Mouse (Mus musculus): ENCODE measurements at regions not wholly inside any gene's neighbourhood (a gene's known extent, or its start where the extent isn't known, plus 50 kb on each side); places are given as distances from the start of the nearest gene placed in this dataset.

- no peak overlapping the region for H3K4me3 ChIP-seq (ENCODE audit: control insufficient read depth, low read depth, low read length)
- H3K27me3 ChIP-seq (ENCODE audit: control insufficient read depth, insufficient read depth, low read length) = no peaks in the 10 kb centered on the region
- H3K27ac ChIP-seq (ENCODE audit: control insufficient read depth, insufficient read depth, low read depth, low read length) = no peak overlapping the region
- H3K4me1 ChIP-seq (ENCODE audit: control insufficient read depth, insufficient read depth, low read length) = no peaks in the 10 kb centered on the region
- no peaks in the 10 kb centered on the region for H3K36me3 ChIP-seq (ENCODE audit: control insufficient read depth, insufficient read depth, low read length)
- TF ChIP-seq CTCF (IDR thresholded peaks at IDR 0.05; ENCODE audit: control insufficient read depth, insufficient read depth, insufficient replicate concordance, low read depth, low read length) (no peak), POLR2A (IDR thresholded peaks at IDR 0.05; ENCODE audit: control insufficient read depth, low read depth, low read length) (no peak)
Measured at GRCm38 (mm10) chr1:23207024-23207423, 105.0 kb upstream of the 4933415F23Rik start.

DNA sequence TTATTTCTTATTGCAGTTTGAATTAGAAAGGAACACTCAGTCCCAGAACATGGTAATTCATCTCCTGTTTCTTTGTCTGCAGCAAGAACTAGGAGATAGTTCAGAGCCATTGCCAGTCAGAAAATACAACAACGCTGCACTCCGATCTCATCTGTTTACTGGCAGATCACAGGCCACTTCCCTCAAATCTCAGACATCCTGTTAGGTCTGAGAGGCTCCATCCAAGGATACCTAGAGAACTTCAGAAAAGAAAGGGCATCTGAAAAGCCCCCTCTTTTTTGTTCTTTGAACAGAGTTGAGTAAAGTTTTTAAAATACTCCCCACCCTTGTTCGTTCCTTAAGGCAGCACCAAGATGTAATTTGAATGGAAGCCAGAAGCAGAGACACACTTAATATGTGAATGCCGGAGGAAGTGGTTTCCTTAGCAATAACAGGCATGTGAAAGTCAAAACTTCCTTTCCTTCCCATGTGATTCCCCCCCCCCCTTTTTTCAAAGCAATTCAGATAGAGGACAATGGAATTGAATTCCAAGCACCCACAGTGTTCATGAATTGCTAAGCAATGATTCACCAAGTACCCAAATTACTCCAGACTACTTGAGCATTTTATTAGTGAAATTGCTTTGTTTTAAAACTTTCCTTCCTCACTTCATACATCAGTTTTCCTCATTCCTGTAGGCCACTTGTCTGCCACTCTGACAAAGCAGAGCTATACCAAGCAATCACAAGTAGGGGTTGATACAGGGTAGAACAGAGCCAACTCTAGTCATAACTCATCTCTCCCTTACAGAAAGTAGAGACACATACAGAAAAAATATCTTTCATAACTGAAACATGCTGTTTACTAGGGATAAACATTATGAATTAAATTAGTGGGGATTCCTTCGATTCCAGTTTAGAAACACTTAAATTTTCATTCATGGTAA, 100.7 kb upstream of the 4933415F23Rik start:
- Histone ChIP-seq H3K4me1 (ENCODE audit: control insufficient read depth, insufficient read depth, low read length) (no peaks in the 10 kb centered on the region), H3K27ac (ENCODE audit: control insufficient read depth, insufficient read depth, low read depth, low read length) (peak overlapping the region; percentile 72), H3K36me3 (ENCODE audit: control insufficient read depth, insufficient read depth, low read length) (no peaks in the 10 kb centered on the region), H3K27me3 (ENCODE audit: control insufficient read depth, insufficient read depth, low read length) (no peaks in the 10 kb centered on the region), H3K4me3 (ENCODE audit: control insufficient read depth, low read depth, low read length) (no peak overlapping the region)
- TF ChIP-seq CTCF (IDR thresholded peaks at IDR 0.05; ENCODE audit: control insufficient read depth, insufficient read depth, insufficient replicate concordance, low read depth, low read length) (no peak), POLR2A (IDR thresholded peaks at IDR 0.05; ENCODE audit: control insufficient read depth, low read depth, low read length) (no peak)

- H3K27me3 ChIP-seq (ENCODE audit: control insufficient read depth, insufficient read depth, low read length) = no peaks in the 10 kb centered on the region
- peak overlapping the region; percentile 57 for H3K27ac ChIP-seq (ENCODE audit: control insufficient read depth, insufficient read depth, low read depth, low read length)
- H3K4me1 ChIP-seq (ENCODE audit: control insufficient read depth, insufficient read depth, low read length) = no peaks in the 10 kb centered on the region
- no peaks in the 10 kb centered on the region for H3K36me3 ChIP-seq (ENCODE audit: control insufficient read depth, insufficient read depth, low read length)
- H3K4me3 ChIP-seq (ENCODE audit: control insufficient read depth, low read depth, low read length) = no peak overlapping the region
- no peak for TF ChIP-seq CTCF (IDR thresholded peaks at IDR 0.05; ENCODE audit: control insufficient read depth, insufficient read depth, insufficient replicate concordance, low read depth, low read length)
- TF ChIP-seq POLR2A (IDR thresholded peaks at IDR 0.05; ENCODE audit: control insufficient read depth, low read depth, low read length) = no peak
Measured at GRCm38 (mm10) chr1:23200460-23200859, 98.4 kb upstream of the 4933415F23Rik start.

DNA sequence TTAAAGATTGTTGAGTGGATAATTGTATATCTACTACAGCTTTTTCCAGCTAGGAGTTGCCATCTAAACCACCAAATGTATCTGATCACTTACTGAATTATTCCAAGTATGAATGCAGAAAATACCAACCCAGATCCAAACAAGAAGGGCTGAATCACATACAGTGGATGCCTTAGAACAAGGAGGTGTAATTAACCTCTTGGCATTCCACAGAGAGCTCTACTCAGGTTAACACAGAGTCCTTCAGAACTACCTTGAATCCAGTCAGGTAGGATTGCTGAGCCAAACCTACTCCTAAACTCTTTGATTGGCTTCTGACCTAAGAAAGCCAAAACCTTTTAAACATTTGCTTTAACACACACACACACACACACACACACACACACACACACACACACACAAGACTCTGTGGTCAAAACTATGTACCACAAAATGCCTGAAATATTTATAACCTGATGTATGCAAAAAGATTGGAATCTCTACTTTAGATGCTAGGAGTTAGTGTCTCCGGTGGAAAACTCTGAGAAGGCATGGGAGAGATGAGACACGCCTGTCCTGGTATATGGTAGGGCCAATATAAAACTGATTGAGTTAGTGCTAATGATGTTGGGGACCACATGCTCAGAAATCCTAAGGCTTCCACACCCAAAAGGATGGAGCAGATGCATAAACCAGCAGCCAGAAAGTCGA, 88.4 kb upstream of the 4933415F23Rik start:
- Histone ChIP-seq H3K27me3 (ENCODE audit: control insufficient read depth, insufficient read depth, low read length) (no peaks in the 10 kb centered on the region), H3K36me3 (ENCODE audit: control insufficient read depth, insufficient read depth, low read length) (no peaks in the 10 kb centered on the region), H3K27ac (ENCODE audit: control insufficient read depth, insufficient read depth, low read depth, low read length) (no peak overlapping the region), H3K4me1 (ENCODE audit: control insufficient read depth, insufficient read depth, low read length) (no peaks in the 10 kb centered on the region), H3K4me3 (ENCODE audit: control insufficient read depth, low read depth, low read length) (no peak overlapping the region)
- no peak for TF ChIP-seq POLR2A (IDR thresholded peaks at IDR 0.05; ENCODE audit: control insufficient read depth, low read depth, low read length)
- TF ChIP-seq CTCF (IDR thresholded peaks at IDR 0.05; ENCODE audit: control insufficient read depth, insufficient read depth, insufficient replicate concordance, low read depth, low read length) = no peak

DNA sequence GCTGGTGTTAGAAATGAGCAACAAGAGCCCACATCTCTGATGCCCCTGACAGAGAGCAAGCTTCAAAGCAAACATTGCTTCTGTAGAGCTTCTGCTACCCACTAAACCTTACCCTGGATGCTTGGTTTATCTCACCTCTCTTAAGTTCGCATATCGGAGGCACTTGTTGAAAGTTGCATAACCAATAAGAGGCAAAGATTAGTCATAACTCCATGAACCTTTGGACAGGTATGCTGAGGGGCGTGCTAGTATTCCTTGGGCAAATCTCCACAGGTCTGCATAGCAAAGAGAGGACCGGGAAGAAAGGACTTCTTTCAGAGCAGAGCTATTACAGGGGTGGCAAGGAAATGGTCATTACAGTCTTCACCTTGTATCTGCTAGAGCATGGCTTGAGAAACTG, 87.7 kb upstream of the 4933415F23Rik start:
- no peak for TF ChIP-seq POLR2A (IDR thresholded peaks at IDR 0.05; ENCODE audit: control insufficient read depth, low read depth, low read length)
- no peak for TF ChIP-seq CTCF (IDR thresholded peaks at IDR 0.05; ENCODE audit: control insufficient read depth, insufficient read depth, insufficient replicate concordance, low read depth, low read length)
- Histone ChIP-seq H3K27ac (ENCODE audit: control insufficient read depth, insufficient read depth, low read depth, low read length) (no peak overlapping the region), H3K4me3 (ENCODE audit: control insufficient read depth, low read depth, low read length) (no peak overlapping the region), H3K36me3 (ENCODE audit: control insufficient read depth, insufficient read depth, low read length) (no peaks in the 10 kb centered on the region), H3K27me3 (ENCODE audit: control insufficient read depth, insufficient read depth, low read length) (no peaks in the 10 kb centered on the region), H3K4me1 (ENCODE audit: control insufficient read depth, insufficient read depth, low read length) (no peaks in the 10 kb centered on the region)

DNA sequence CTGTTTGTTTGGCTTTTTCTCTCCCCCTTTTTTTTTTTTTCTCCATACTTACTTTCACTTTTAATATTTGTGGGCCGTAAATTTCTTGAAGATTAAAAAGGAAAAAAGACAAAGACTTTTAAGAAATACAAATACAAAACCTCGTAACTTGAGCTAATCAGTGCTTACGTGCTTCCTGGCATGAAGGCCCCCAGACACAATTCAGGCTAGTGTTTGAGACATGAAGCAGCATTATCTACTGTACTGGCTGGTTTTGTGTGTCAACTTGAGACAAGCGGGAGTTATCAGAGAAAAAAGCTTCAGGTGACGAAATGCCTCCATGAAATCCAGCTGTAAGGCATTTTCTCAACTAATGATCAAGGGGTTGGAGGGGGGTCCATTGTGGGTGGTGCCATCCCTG, 86.2 kb upstream of the 4933415F23Rik start:
- Histone ChIP-seq H3K4me3 (ENCODE audit: control insufficient read depth, low read depth, low read length) (no peak overlapping the region), H3K27ac (ENCODE audit: control insufficient read depth, insufficient read depth, low read depth, low read length) (no peak overlapping the region), H3K36me3 (ENCODE audit: control insufficient read depth, insufficient read depth, low read length) (no peaks in the 10 kb centered on the region), H3K27me3 (ENCODE audit: control insufficient read depth, insufficient read depth, low read length) (no peaks in the 10 kb centered on the region), H3K4me1 (ENCODE audit: control insufficient read depth, insufficient read depth, low read length) (no peaks in the 10 kb centered on the region)
- TF ChIP-seq CTCF (IDR thresholded peaks at IDR 0.05; ENCODE audit: control insufficient read depth, insufficient read depth, insufficient replicate concordance, low read depth, low read length) (no peak), POLR2A (IDR thresholded peaks at IDR 0.05; ENCODE audit: control insufficient read depth, low read depth, low read length) (no peak)

- H3K4me1 ChIP-seq (ENCODE audit: control insufficient read depth, insufficient read depth, low read length) = no peaks in the 10 kb centered on the region
- no peak overlapping the region for H3K4me3 ChIP-seq (ENCODE audit: control insufficient read depth, low read depth, low read length)
- H3K27ac ChIP-seq (ENCODE audit: control insufficient read depth, insufficient read depth, low read depth, low read length) = no peak overlapping the region; the same call in 1 of the 2 replicates
- H3K36me3 ChIP-seq (ENCODE audit: control insufficient read depth, insufficient read depth, low read length) = no peaks in the 10 kb centered on the region
- TF ChIP-seq CTCF (IDR thresholded peaks at IDR 0.05; ENCODE audit: control insufficient read depth, insufficient read depth, insufficient replicate concordance, low read depth, low read length) (no peak), POLR2A (IDR thresholded peaks at IDR 0.05; ENCODE audit: control insufficient read depth, low read depth, low read length) (no peak)
- H3K27me3 ChIP-seq (ENCODE audit: control insufficient read depth, insufficient read depth, low read length) = no peaks in the 10 kb centered on the region
Measured at GRCm38 (mm10) chr1:23187446-23188206, 85.6 kb upstream of the 4933415F23Rik start.

Data from testis, adult 2 months (tissue).